8 mouse cellular contexts compared by ENCODE assay signal in genomic region chr4:35156149-35156611, GRCm38 (mm10). TPM values are rescaled to one million over a fixed set of nuclear protein-coding genes. Genes with fewer than 3 reads are reported as not detected.
A peak's percentile ranks its signal among the peaks of the same experiment; 100 is the strongest.
DNase-seq lines count a peak whose midpoint lies in the region; ATAC-seq and TF ChIP-seq lines count a peak whose summit lies in the region.

No protein-coding gene starts in this region.

- H3K27me3 ChIP-seq in embryonic facial prominence, embryonic 11.5 days (ENCODE audit: control insufficient read depth, insufficient read depth, low read length), result no peaks in the 10 kb centered on the region
- H3K27me3 ChIP-seq in heart, embryonic 10.5 days (ENCODE audit: insufficient read depth, poor library complexity, severe bottlenecking), result peaks cover 5% of the 10 kb centered on the region; the same call in 1 of the 2 replicates
- H3K27me3 ChIP-seq in liver, postnatal 0 days (ENCODE audit: insufficient read depth, low read length), result no peaks in the 10 kb centered on the region

- peak overlapping the region; percentile 52 for H3K27ac ChIP-seq in embryonic facial prominence, embryonic 11.5 days (replicated peaks; ENCODE audit: low read depth, low read length)
- peak overlapping the region; percentile 84 for H3K27ac ChIP-seq in heart, embryonic 10.5 days
- H3K27ac ChIP-seq in liver, postnatal 0 days (ENCODE audit: low read depth), result peak overlapping the region; percentile 94

- peak; percentile 85 for ATAC-seq in embryonic facial prominence, embryonic 11.5 days (replicated peaks; ENCODE audit: insufficient number of reproducible peaks, low FRiP score, low TSS enrichment, low read depth)
- peak; percentile 62 for ATAC-seq in liver, postnatal 0 days

- no peaks in the 10 kb centered on the region for H3K4me1 ChIP-seq in embryonic facial prominence, embryonic 11.5 days (ENCODE audit: control insufficient read depth, insufficient read depth, low read length)
- peaks cover 13% of the 10 kb centered on the region; the same call in 1 of the 2 replicates for H3K4me1 ChIP-seq in heart, embryonic 10.5 days
- H3K4me1 ChIP-seq in liver, postnatal 0 days (ENCODE audit: insufficient read depth), result peaks cover 18% of the 10 kb centered on the region

- 1% methylated on average over 26 of the region's 26 CpGs for WGBS in embryonic facial prominence, embryonic 11.5 days
- whole genome bisulfite sequencing in heart, embryonic 10.5 days, result under 1% methylated on average over 26 of the region's 26 CpGs
- under 1% methylated on average over 26 of the region's 26 CpGs for WGBS in liver, postnatal 0 days (ENCODE audit: insufficient replicate concordance)

- H3K36me3 ChIP-seq in embryonic facial prominence, embryonic 11.5 days (replicated peaks; ENCODE audit: control insufficient read depth, insufficient read depth, low read depth, low read length), result no peaks in the 10 kb centered on the region
- H3K36me3 ChIP-seq in heart, embryonic 10.5 days, result no peaks in the 10 kb centered on the region
- no peaks in the 10 kb centered on the region for H3K36me3 ChIP-seq in liver, postnatal 0 days (replicated peaks; ENCODE audit: insufficient read depth, low read length)

- H3K9ac ChIP-seq in embryonic facial prominence, embryonic 11.5 days (replicated peaks; ENCODE audit: low read length), result peak overlapping the region; percentile 77
- peak overlapping the region; percentile 75 for H3K9ac ChIP-seq in liver, postnatal 0 days (replicated peaks)

- no peak for TF ChIP-seq EP300 in liver, postnatal 0 days (IDR thresholded peaks at IDR 0.05; ENCODE audit: low read depth)

- H3K4me3 ChIP-seq in embryonic facial prominence, embryonic 11.5 days (ENCODE audit: low read depth, low read length), result peak overlapping the region; percentile 65
- peak overlapping the region; percentile 76 for H3K4me3 ChIP-seq in heart, embryonic 10.5 days
- peak overlapping the region; percentile 71 for H3K4me3 ChIP-seq in liver, postnatal 0 days (ENCODE audit: low read depth, low read length)

- DNase-seq in 3134 (ENCODE audit: extremely low read depth, insufficient read length, low spot score), result peak; percentile 81
- DNase-seq in adrenal gland, adult 18-20 months (ENCODE audit: low spot score in 2 of 2), result peak; percentile 68 to 75
- DNase-seq in embryonic facial prominence, embryonic 11.5 days (ENCODE audit: low spot score), result peak; percentile 78
- DNase-seq in heart, embryonic 10.5 days (ENCODE audit: low spot score), result peak; percentile 78
- peak; percentile 88 for DNase-seq in kidney, adult 8-10 months
- peak; percentile 69 for DNase-seq in liver, postnatal 0 days
- DNase-seq in neural tube, embryonic 10.5 days (ENCODE audit: extremely low spot score, low spot score), result peak; percentile 87
- peak; percentile 61 for DNase-seq in testis, postnatal 10 days (ENCODE audit: low spot score)

- no peak for TF ChIP-seq CTCF in liver, postnatal 0 days (IDR thresholded peaks at IDR 0.05; ENCODE audit: low read depth)

- H3K4me2 ChIP-seq in embryonic facial prominence, embryonic 11.5 days (ENCODE audit: low read depth, low read length), result peak overlapping the region; percentile 46
- H3K4me2 ChIP-seq in liver, postnatal 0 days (ENCODE audit: low read depth, low read length), result peak overlapping the region; percentile 77

- H3K9me3 ChIP-seq in embryonic facial prominence, embryonic 11.5 days (replicated peaks; ENCODE audit: control insufficient read depth, low read length), result no peaks in the 10 kb centered on the region
- H3K9me3 ChIP-seq in heart, embryonic 10.5 days, result no peaks in the 10 kb centered on the region
- H3K9me3 ChIP-seq in liver, postnatal 0 days (ENCODE audit: low read length), result no peaks in the 10 kb centered on the region

RNA-seq across cellular contexts. Expression of gene Mob3b, which starts 1.1 kb away (rescaled TPM):
- total RNA-seq in adrenal gland, adult 18-20 months (2021), result 10 to 100 TPM; 17.4 to 21.1 TPM
- 11.9 and 12.3 TPM in 2 replicates for polyA plus RNA-seq in embryonic facial prominence, embryonic 11.5 days (2014; fragmentation: Nextera tagmentation; extraction: Ambion mirVana)
- polyA plus RNA-seq in heart, embryonic 10.5 days (2016; fragmentation: Nextera tagmentation; extraction: Ambion mirVana), result 4.8 and 7.2 TPM in 2 replicates
- polyA plus RNA-seq in liver, postnatal 0 days (2015; fragmentation: Nextera tagmentation; extraction: Ambion mirVana), result 13.6 and 14.2 TPM in 2 replicates

RNA-seq across cellular contexts. Expression of gene Ifnk, which starts 4.3 kb away (rescaled TPM):
- total RNA-seq in adrenal gland, adult 18-20 months (2021), result not detected
- 0.36 TPM in 1 of 2 replicates, not detected in the other for polyA plus RNA-seq in embryonic facial prominence, embryonic 11.5 days (2014; fragmentation: Nextera tagmentation; extraction: Ambion mirVana)
- 0.25 and 0.28 TPM in 2 replicates for polyA plus RNA-seq in heart, embryonic 10.5 days (2016; fragmentation: Nextera tagmentation; extraction: Ambion mirVana)
- 0.27 and 0.50 TPM in 2 replicates for polyA plus RNA-seq in liver, postnatal 0 days (2015; fragmentation: Nextera tagmentation; extraction: Ambion mirVana)

Comparison
In these comparisons a context has a peak if more than half of its experiments do, and no peak if none do; other contexts are left out.
1. Peak in every context shown above with its lines: DNase-seq, ATAC-seq, H3K4me3 ChIP-seq and H3K27ac ChIP-seq.